Mouse (Mus musculus) inflammation-experienced regulatory T-cells, adult 16 weeks (primary cell): ENCODE data around the gene Bcl3. TPM values are rescaled to one million over a fixed set of nuclear protein-coding genes. Genes with fewer than 3 reads are reported as not detected.

Source experiments
- polyA plus RNA-seq: library from polyadenylated mRNA; unstranded; fragments of 100-300 nt; shearing (Covaris generic); gene quantifications from one replicate; pipeline ENCODE4 v1.2.1, GENCODE M21; 2017

Bcl3 gene
- polyA plus RNA-seq: 16.0 TPM

DNA sequence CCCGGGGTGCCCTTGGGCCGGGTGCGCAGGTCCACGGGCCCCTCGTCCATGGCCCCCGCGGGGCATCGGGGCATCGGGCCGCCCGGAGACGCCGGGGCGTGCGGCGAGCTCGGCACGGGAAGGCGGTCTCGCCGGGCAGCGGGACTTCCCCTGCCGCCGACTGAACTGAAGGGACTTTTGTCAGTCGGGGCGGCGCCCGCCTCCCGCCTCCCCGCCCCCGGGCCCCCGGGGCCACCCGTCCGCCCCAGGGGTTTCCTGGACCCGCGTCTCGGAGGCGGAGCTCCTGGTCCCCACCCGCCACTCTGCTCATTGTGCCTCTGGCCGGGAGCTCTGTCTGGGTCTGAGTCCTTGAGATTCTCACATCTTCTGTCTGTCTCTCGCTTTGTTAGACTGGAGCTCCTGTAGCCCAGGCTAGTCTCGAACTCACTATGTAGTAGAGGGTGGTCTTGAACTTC is at the start of gene Bcl3:
TSS of gene Bcl3 (minus strand) at position 167 of the 455 bp plus-strand sequence.

DNA sequence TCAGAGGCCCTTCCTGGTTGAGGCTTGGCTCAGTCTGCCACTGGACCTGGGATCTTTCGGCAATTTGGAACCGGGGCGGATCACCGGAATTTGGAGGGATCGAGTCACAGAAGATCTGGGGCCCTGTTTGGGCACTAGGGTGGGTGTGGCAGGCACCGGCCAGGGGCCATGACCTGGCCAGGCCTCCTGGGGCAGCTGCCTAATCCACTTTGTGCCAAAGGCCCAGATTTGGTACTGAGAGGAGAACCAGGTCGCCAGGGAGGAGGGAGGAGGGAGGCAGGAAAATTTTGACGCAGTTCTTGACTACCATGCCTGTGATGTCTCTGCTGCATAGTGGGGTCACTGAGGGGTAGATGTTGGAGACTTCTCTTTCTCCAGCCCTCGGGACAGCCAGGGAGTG is 38.6 kb upstream of the Bcl3 start, which contains the start of gene Ceacam16:
TSS of gene Ceacam16 (minus strand) at position 101 of the 400 bp plus-strand sequence.

GRCm38 (mm10) chr7:19851858-19852570 is 29.4 kb upstream of the Bcl3 start, which contains the start of gene Gm19345:
Gene Gm19345, plus strand, starts transcription at chr7:19852003.

DNA sequence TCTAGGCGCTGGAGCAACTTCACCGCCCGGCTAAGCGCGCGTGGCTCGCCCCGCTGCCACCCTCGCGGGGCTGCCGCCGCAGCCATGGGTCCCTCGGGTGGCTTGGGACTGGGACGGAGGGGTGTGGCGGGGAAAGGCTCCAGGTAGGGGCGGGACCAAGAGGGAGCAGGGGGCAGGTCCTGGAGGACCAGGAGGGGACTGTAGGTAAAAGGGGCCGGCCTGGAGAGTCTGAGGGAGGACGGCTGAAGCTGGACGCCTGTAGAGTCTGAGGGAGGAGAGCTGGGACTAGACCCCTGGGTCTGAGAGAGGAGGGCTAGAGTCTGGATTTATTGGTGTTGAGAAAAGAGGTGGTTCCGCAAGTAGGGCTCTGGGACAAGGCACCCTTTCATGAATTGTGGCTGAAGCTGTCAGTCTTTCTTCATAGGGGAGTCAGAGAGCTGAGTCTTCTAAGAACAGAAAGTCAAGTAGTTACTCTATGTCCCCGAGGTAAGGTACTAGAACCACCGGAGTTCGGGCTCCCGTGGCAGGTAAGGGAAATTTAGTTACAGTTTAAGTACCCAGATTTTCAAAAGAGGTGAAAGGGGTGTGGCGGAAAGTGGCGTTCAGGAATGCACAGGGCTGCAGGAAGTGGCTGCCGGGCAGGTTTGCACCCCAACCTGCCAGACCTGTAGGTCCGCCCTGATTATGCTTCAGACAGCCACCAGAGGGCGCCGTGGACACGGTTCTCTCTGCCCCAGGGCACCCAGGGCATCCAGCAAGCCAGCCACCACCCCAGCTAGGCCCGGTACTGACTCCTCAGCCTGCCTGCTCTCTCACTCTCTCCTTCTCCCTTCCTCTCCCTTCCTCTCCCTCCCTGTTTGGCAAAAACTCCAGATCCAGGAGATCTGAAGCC is 25.6 kb downstream of the Bcl3 start, which contains the start of gene Cblc:
TSS of gene Cblc (minus strand) at position 113 of the 892 bp plus-strand sequence.

DNA sequence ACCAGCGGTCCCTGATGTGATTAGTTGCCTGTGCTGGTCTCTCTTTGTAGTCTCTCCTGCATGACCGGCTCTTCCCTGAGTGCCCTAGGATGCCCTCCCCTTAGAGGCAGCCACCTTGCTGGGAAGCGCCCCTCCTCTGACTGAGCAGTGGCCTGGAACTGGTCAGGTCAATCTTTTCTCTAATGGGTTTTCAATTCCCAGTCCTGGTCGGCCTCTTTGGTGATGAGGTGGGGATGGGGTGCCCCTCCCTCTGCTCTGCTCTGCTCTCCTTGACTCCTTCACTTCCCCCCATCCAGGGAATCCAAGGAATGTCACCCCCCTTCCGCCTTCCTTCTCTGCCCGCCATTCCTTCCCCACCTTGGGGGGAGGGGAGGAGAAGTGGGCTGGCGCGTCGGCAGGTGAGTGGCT is 51.6 kb downstream of the Bcl3 start, which contains the start of gene Bcam:
TSS of gene Bcam (minus strand) at position 33 of the 408 bp plus-strand sequence.

Other genes starting within 250 kb of the Bcl3 start
- 2.6 TPM for gene Zfp296, start 245.5 kb downstream of the Bcl3 start, polyA plus RNA-seq
- 100 TPM for gene Gemin7, start 245.2 kb downstream of the Bcl3 start, polyA plus RNA-seq
- 16.8 TPM for gene Clasrp, start 218.3 kb downstream of the Bcl3 start, polyA plus RNA-seq
- gene Relb, start 193.3 kb downstream of the Bcl3 start, polyA plus RNA-seq: 32.5 TPM
- 186 TPM for gene Clptm1, start 157.7 kb downstream of the Bcl3 start, polyA plus RNA-seq
- not detected for gene Apoc2, start 144.8 kb downstream of the Bcl3 start, polyA plus RNA-seq
- not detected for gene Gm44805, start 141.3 kb downstream of the Bcl3 start, polyA plus RNA-seq
- not detected for gene Apoc4, start 141.3 kb downstream of the Bcl3 start, polyA plus RNA-seq
- gene Apoc1, start 130.1 kb downstream of the Bcl3 start, polyA plus RNA-seq: 2.0 TPM
- gene Apoe, start 123.6 kb downstream of the Bcl3 start, polyA plus RNA-seq: 35.2 TPM
- 22.8 TPM for gene Tomm40, start 107.3 kb downstream of the Bcl3 start, polyA plus RNA-seq
- gene Nectin2, start 72.3 kb downstream of the Bcl3 start, polyA plus RNA-seq: 1.6 TPM
- 21.0 TPM for gene Bcam, start 51.8 kb downstream of the Bcl3 start, polyA plus RNA-seq
- gene Cblc, start 26.0 kb downstream of the Bcl3 start, polyA plus RNA-seq: not detected
- gene Gm19345, start 29.2 kb upstream of the Bcl3 start, polyA plus RNA-seq: not detected
- gene Ceacam16, start 38.5 kb upstream of the Bcl3 start, polyA plus RNA-seq: 0.52 TPM
- not detected for gene Ceacam19, start 65.2 kb upstream of the Bcl3 start, polyA plus RNA-seq
- 38.7 TPM for gene Pvr, start 98.4 kb upstream of the Bcl3 start, polyA plus RNA-seq
- 25.9 TPM for gene Igsf23, start 128.0 kb upstream of the Bcl3 start, polyA plus RNA-seq
- not detected for gene Ceacam20, start 142.6 kb upstream of the Bcl3 start, polyA plus RNA-seq
- gene Nlrp9b, start 168.7 kb upstream of the Bcl3 start, polyA plus RNA-seq: not detected